Mouse (Mus musculus): ENCODE measurements around the gene Evc2.

Gene Evc2

GRCm38 (mm10) chr5:37365751-37366150 lies 27.5 kb downstream of the Evc2 start:
- no peak for DNase-seq (ENCODE audit: low spot score in 2 of 2)

DNA sequence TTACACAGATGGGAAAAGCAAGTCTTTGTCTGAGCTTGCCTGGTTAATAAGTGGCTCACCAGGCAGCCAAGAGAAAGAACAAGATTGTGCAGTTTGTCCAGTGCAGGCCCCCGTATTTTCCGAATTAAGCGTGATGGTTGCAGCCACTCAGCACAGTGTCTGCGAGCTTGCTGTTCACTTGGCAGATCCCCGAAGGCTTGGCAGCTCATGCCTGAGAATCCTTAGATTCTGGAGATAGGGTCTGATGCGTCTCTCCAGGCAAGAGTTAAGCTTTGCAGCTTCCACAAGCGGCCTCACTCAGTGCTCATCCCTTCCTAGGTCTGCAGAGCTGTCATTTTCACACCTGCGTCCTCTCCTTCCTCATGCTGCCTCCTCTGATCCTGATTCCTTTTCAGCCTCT lies 30.5 kb downstream of the Evc2 start:
- DNase-seq (ENCODE audit: low spot score in 2 of 2) = no peak

DNA sequence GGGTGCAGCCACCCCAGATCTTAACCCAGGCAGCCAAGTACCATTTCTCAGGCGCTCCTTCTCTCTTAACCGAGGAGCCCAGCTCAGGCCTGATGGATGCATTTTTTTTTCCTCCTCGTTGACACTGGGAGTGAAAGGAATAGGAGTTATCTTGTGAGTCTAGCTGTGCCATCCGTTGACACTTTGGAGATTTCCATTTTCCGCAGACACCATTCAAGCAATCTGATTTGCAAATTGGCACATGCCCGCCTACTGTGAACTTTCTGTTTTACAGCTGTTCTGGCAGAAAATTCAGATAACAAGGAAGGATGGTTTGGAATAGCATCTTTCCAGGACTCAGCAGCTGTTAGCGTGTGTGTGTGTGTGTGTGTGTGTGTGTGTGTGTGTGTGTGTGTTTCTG lies 39.1 kb downstream of the Evc2 start:
- no peak for DNase-seq (ENCODE audit: low spot score in 2 of 2)

GRCm38 (mm10) chr5:37380641-37381040 lies 42.3 kb downstream of the Evc2 start:
- DNase-seq (ENCODE audit: low spot score in 2 of 2) = no peak

- DNase-seq (ENCODE audit: low spot score in 2 of 2) = no peak
Measured at GRCm38 (mm10) chr5:37383570-37383969, 45.3 kb downstream of the Evc2 start.

DNA sequence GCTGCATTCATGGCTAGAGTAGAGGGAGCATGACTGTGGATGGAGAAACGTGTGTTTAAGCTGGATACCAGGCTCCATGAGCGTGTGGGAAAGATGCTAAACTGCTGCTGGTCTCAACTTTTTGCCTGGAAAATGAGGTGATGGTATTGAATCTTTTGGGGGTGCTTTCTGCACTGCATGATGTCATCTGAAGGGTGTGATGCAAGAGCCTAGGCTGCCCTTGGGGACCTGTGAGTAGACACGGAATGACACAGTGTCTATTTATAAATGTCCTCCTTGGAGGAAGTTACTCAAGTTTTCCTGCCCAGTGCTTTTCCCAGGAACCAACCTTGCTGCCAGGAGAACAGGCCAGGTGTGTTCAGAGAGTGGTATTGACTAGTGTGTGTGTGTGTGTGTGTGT lies 50.3 kb downstream of the Evc2 start:
- DNase-seq (ENCODE audit: low spot score in 2 of 2) = no peak

GRCm38 (mm10) chr5:37389808-37390495 lies 51.7 kb downstream of the Evc2 start:
- DNase-seq (ENCODE audit: low spot score in 2 of 2) = no peak

DNA sequence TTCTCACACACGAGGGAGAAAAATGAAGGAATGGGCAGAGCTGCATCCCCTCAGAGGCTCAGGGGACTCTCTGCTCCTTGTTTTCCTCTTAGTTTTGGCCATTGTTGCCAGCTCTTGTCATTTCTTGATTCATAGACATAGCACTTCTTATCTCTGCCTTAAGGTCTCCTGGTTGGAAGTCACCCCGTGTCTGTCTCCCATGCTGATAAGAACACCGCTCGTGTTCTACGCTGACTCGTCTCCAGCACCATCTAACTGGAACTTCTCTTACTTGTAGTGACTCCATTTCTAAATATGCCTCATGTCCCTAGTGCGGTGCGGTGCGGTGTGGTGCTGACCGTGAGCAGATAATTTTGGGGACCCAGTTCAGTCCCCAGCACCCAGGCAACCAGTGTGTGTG lies 52.6 kb downstream of the Evc2 start:
- DNase-seq (ENCODE audit: low spot score in 2 of 2) = no peak

- no peak for DNase-seq (ENCODE audit: low spot score in 2 of 2)
Measured at GRCm38 (mm10) chr5:37391901-37392300, 53.6 kb downstream of the Evc2 start.

DNA sequence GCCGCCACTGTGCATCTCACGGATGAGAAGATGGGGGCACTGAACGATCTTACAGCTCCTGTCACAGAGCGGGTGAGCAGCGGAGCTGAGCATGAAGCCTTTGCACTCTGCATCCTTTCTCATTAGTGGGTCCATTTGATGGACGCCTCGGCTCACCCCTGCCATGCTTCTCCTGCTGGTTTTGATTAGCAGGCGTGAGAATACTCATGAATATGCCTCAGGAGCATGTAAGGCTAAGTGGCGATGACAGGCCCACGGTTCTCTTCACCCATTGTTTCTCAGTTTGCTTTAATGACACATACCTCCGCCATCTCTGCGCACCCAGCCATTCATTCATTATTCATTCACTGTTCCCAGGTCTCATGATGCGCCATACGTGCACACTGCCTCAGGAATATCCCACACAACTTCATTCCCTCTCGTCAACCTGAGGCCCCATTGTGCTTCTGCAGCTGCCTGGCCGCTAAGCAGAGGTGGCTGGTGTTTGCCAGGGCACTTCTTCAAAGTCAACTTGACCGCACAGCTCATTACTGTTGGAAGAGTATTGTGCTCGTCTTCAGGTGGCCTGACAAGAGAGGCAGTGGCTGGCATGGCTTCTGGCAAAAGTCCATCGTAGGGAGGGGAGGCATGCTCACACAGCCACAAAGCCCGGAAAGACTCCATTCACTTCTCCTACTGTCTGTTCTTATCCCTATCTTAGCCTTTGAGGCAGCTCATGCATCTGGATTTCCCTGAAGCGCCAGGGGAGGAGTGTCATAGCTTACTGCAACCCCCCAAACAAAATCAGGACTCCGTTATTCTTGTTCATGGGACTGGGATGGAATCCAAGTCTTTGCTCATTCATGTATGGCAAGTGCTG lies 57.1 kb downstream of the Evc2 start:
- no peak for DNase-seq (ENCODE audit: low spot score in 2 of 2)

DNA sequence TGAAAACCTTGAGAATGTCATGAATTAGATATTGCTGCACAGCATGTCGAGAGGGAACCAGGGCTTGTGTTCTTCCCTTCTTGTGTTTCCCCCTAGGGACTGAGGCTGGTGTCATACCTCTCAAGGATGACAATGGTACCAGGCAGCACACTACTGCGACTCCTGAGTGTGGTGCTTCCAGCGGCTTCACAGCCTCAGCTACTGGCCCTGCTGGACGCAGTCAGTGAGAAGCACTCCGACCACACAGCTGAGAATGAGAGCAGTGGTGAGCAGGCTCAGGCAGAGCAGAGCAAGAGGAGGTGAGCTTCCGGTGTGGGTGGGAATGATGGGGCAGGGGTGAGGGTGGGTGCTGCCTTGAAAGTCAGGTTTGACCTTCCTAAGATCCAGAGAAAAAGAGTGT lies 80.7 kb downstream of the Evc2 start:
- DNase-seq (ENCODE audit: low spot score in 2 of 2) = no peak

- DNase-seq (ENCODE audit: low spot score in 2 of 2) = no peak
Measured at GRCm38 (mm10) chr5:37427210-37427609, 88.9 kb downstream of the Evc2 start.

- no peak for DNase-seq (ENCODE audit: low spot score in 2 of 2)
Measured at GRCm38 (mm10) chr5:37435417-37435816, 97.1 kb downstream of the Evc2 start.

DNA sequence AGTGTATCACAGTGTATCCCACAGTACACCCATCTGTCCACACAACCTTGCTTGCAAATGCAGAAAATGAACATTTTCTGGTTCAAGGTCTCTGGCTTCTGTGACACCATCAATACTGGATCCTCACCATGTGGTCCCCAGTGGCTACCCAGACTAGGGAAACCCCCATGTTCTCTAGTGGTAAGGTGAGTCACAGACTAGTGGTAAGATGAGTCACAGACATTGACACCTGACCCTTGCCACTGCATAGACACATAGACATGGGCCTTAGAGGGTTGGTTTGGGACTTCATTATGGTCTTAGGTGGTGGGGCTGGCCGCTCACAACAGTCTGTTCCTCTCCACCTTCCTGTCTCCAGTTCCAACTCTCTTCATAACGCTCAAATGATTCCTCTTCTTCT lies 104.5 kb downstream of the Evc2 start:
- DNase-seq (ENCODE audit: low spot score in 2 of 2) = no peak

GRCm38 (mm10) chr5:37447546-37447945 lies 109.2 kb downstream of the Evc2 start:
- DNase-seq (ENCODE audit: low spot score in 2 of 2) = no peak

DNA sequence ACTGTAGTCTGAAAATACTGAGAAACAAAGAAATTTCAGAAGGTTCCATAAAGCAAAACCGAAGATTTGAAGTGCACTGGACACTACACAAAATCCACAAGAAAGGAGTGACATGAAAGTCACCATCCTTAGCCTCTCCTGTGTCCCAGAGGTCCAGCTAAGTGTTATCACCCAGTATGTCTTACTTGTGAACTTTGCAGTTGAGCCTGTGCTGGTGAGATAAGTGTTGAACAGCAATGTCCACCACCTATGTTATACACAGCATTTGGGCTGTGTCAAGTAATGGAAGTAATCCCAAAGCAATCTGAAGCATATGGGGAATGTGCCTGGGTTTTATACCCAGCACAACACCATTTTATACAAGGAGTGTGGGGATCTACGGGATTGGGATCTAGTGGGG lies 118.3 kb downstream of the Evc2 start:
- DNase-seq (ENCODE audit: low spot score in 2 of 2) = no peak

GRCm38 (mm10) chr5:37457191-37457590 lies 118.9 kb downstream of the Evc2 start:
- DNase-seq (ENCODE audit: low spot score in 2 of 2) = no peak

DNA sequence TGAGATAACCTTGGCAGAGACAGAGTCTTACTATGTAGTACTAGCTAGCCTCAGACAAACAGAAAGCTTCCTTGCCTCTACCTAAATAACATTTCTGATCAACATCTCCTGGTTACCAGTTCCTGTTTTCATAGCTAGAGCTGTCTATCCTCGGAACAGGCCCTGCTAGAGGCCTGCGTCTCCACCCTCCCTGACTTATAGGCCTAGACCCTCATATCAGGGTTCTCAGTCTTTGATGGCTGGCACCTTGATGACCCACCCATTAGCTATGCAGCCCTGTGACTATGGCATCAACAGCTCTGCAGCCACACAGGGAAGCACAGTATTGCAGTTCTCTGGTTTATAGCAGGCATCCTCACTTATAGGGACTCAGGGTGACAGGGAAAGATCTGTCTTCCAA lies 119.5 kb downstream of the Evc2 start:
- no peak for DNase-seq (ENCODE audit: low spot score in 2 of 2)

GRCm38 (mm10) chr5:37458236-37458635 lies 119.9 kb downstream of the Evc2 start:
- no peak for DNase-seq (ENCODE audit: low spot score in 2 of 2)

DNA sequence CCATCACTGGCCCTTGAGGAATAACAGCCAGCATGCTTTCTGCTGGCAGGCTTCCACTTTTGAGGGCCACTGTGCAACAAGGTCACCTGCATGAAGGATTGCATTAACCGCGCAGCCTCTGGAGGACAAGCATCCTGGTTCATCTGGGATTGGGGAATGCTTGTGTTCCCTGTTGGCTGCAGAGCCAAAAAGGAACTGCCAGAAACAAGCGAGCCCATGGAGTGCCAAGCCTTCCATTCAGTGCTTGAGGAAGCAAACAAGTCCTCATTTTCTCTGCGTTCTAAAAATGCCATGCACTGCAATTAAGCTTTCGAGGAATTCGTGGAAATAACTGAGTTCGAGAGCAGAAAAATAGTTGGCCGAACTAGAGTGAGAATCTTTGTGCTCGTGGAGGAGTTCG lies 127.2 kb downstream of the Evc2 start:
- no peak for DNase-seq (ENCODE audit: low spot score in 2 of 2)

DNA sequence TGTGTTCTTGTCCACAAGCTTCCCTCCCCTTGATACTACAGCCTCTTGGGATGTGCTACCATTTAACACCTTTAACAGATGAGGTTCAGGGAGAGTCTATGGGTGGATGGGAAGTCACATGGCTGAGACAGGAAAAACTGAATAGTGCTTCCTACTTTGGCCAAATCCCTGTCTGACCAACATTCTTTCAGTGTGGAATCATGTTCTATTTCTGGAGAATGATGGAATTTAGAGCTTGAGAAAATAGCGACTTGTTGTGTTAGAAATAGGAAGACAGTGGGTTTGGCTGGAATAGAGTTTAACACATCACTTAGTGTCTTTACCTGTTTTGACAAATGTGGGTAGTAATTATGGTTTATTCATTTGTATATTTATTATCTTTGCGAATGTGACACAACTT lies 129.3 kb downstream of the Evc2 start:
- no peak for DNase-seq (ENCODE audit: low spot score in 2 of 2)

DNA sequence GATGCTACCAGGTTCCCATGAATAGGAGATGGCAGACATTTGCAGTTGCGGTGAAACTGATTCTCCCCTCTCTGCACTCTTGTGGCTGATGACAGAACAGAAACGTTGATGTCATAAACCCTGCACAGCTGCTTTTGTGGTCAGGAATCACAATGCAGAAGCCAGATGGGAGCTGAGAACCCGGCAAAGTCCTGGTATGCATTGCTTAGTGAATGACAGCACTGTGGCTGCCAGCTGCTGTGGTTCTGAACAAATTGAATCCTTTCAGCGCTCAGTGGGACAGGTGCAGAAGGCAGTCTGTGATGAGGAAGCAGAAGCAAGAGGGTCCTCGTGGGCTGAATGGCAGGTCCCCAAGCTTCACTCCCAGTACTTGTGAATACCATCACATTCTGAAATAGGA lies 130.7 kb downstream of the Evc2 start:
- DNase-seq (ENCODE audit: low spot score in 2 of 2) = no peak

DNA sequence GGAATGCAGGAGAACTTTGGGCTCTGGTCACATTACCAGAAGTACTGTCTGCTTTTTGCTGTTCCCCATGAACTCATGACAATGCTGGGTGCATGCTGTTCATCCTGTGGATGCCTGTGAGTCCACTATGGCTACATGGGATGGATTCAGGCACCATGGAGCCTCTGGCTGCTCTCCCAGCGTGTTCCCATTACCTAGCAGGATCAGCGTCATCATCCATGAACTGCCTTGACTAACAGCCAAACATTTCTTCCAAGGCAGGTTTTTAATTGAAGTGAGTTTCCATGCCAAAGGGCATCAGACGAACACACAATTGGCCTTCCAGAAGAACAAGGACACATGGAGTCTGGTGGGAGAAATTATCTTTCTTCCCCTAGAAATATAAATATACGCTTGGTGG lies 133.3 kb downstream of the Evc2 start:
- DNase-seq (ENCODE audit: low spot score in 2 of 2) = no peak
